Mouse (Mus musculus): ENCODE data around the gene Dok1. TPM values are rescaled to one million over a fixed set of nuclear protein-coding genes. Genes with fewer than 3 reads are reported as not detected.

The Dok1 gene
- polyA plus RNA-seq (2015; fragmentation: Illumina TruSeq; extraction: RNeasy Lipid Tissue Mini Kit (QIAGEN cat#74804); ENCODE audit: insufficient read depth, low replicate concordance), result 13.5 TPM

GRCm38 (mm10) chr6:83033249-83034185, at the start of gene Dok1, which contains the start of gene Loxl3:
Gene Dok1 (minus strand): TSS chr6:83033471.
Gene Loxl3 (plus strand): TSS chr6:83034173.

GRCm38 (mm10) chr6:83077630-83078323, 44.5 kb upstream of the Dok1 start, which contains the start of gene Pcgf1:
Gene Pcgf1 (plus strand): TSS chr6:83077869.

GRCm38 (mm10) chr6:83070247-83070310, 36.8 kb upstream of the Dok1 start, which contains the start of gene Tlx2:
Gene Tlx2 (minus strand): TSS chr6:83070293.

GRCm38 (mm10) chr6:83057790-83058189, 24.5 kb upstream of the Dok1 start, which contains the start of gene Dqx1:
Gene Dqx1 (plus strand): TSS chr6:83057844.

GRCm38 (mm10) chr6:83054871-83055431, 21.7 kb upstream of the Dok1 start, which contains the start of gene Htra2:
Gene Htra2 (minus strand): TSS chr6:83055273.

GRCm38 (mm10) chr6:83054074-83054851, 21.0 kb upstream of the Dok1 start, which contains the start of gene Aup1:
Gene Aup1 (plus strand): TSS chr6:83054521.

Other genes starting within 250 kb of the Dok1 start
- gene Sema4f, start 93.7 kb downstream of the Dok1 start, polyA plus RNA-seq (2015; fragmentation: Illumina TruSeq; extraction: RNeasy Lipid Tissue Mini Kit (QIAGEN cat#74804); ENCODE audit: insufficient read depth, low replicate concordance), result 2.3 TPM
- gene M1ap, start 86.6 kb downstream of the Dok1 start, polyA plus RNA-seq (2015; fragmentation: Illumina TruSeq; extraction: RNeasy Lipid Tissue Mini Kit (QIAGEN cat#74804); ENCODE audit: insufficient read depth, low replicate concordance), result 0.52 TPM
- 6.8 TPM for gene Loxl3, start 702 bp upstream of the Dok1 start, polyA plus RNA-seq (2015; fragmentation: Illumina TruSeq; extraction: RNeasy Lipid Tissue Mini Kit (QIAGEN cat#74804); ENCODE audit: insufficient read depth, low replicate concordance)
- gene Aup1, start 21.1 kb upstream of the Dok1 start, polyA plus RNA-seq (2015; fragmentation: Illumina TruSeq; extraction: RNeasy Lipid Tissue Mini Kit (QIAGEN cat#74804); ENCODE audit: insufficient read depth, low replicate concordance), result 155 TPM
- gene Htra2, start 21.8 kb upstream of the Dok1 start, polyA plus RNA-seq (2015; fragmentation: Illumina TruSeq; extraction: RNeasy Lipid Tissue Mini Kit (QIAGEN cat#74804); ENCODE audit: insufficient read depth, low replicate concordance), result 58.4 TPM
- gene Dqx1, start 24.4 kb upstream of the Dok1 start, polyA plus RNA-seq (2015; fragmentation: Illumina TruSeq; extraction: RNeasy Lipid Tissue Mini Kit (QIAGEN cat#74804); ENCODE audit: insufficient read depth, low replicate concordance), result 3.4 TPM
- gene Tlx2, start 36.8 kb upstream of the Dok1 start, polyA plus RNA-seq (2015; fragmentation: Illumina TruSeq; extraction: RNeasy Lipid Tissue Mini Kit (QIAGEN cat#74804); ENCODE audit: insufficient read depth, low replicate concordance), result not detected
- gene Pcgf1, start 44.4 kb upstream of the Dok1 start, polyA plus RNA-seq (2015; fragmentation: Illumina TruSeq; extraction: RNeasy Lipid Tissue Mini Kit (QIAGEN cat#74804); ENCODE audit: insufficient read depth, low replicate concordance), result 20.7 TPM
- not detected for gene Lbx2, start 52.9 kb upstream of the Dok1 start, polyA plus RNA-seq (2015; fragmentation: Illumina TruSeq; extraction: RNeasy Lipid Tissue Mini Kit (QIAGEN cat#74804); ENCODE audit: insufficient read depth, low replicate concordance)
- 0.48 TPM for gene Ccdc142, start 68.1 kb upstream of the Dok1 start, polyA plus RNA-seq (2015; fragmentation: Illumina TruSeq; extraction: RNeasy Lipid Tissue Mini Kit (QIAGEN cat#74804); ENCODE audit: insufficient read depth, low replicate concordance)
- gene Gm42688, start 68.1 kb upstream of the Dok1 start, polyA plus RNA-seq (2015; fragmentation: Illumina TruSeq; extraction: RNeasy Lipid Tissue Mini Kit (QIAGEN cat#74804); ENCODE audit: insufficient read depth, low replicate concordance), result 4.8 TPM
- 19.2 TPM for gene Mrpl53, start 75.6 kb upstream of the Dok1 start, polyA plus RNA-seq (2015; fragmentation: Illumina TruSeq; extraction: RNeasy Lipid Tissue Mini Kit (QIAGEN cat#74804); ENCODE audit: insufficient read depth, low replicate concordance)
- gene Mogs, start 82.0 kb upstream of the Dok1 start, polyA plus RNA-seq (2015; fragmentation: Illumina TruSeq; extraction: RNeasy Lipid Tissue Mini Kit (QIAGEN cat#74804); ENCODE audit: insufficient read depth, low replicate concordance), result 22.9 TPM
- 27.1 TPM for gene Wbp1, start 88.1 kb upstream of the Dok1 start, polyA plus RNA-seq (2015; fragmentation: Illumina TruSeq; extraction: RNeasy Lipid Tissue Mini Kit (QIAGEN cat#74804); ENCODE audit: insufficient read depth, low replicate concordance)
- 7.5 TPM for gene Ino80b, start 92.0 kb upstream of the Dok1 start, polyA plus RNA-seq (2015; fragmentation: Illumina TruSeq; extraction: RNeasy Lipid Tissue Mini Kit (QIAGEN cat#74804); ENCODE audit: insufficient read depth, low replicate concordance)
- 0.52 TPM for gene Rtkn, start 102.0 kb upstream of the Dok1 start, polyA plus RNA-seq (2015; fragmentation: Illumina TruSeq; extraction: RNeasy Lipid Tissue Mini Kit (QIAGEN cat#74804); ENCODE audit: insufficient read depth, low replicate concordance)
- gene Wdr54, start 122.9 kb upstream of the Dok1 start, polyA plus RNA-seq (2015; fragmentation: Illumina TruSeq; extraction: RNeasy Lipid Tissue Mini Kit (QIAGEN cat#74804); ENCODE audit: insufficient read depth, low replicate concordance), result 0.14 TPM
- gene 1700003E16Rik, start 122.9 kb upstream of the Dok1 start, polyA plus RNA-seq (2015; fragmentation: Illumina TruSeq; extraction: RNeasy Lipid Tissue Mini Kit (QIAGEN cat#74804); ENCODE audit: insufficient read depth, low replicate concordance), result not detected
- 39.1 TPM for gene Dctn1, start 132.4 kb upstream of the Dok1 start, polyA plus RNA-seq (2015; fragmentation: Illumina TruSeq; extraction: RNeasy Lipid Tissue Mini Kit (QIAGEN cat#74804); ENCODE audit: insufficient read depth, low replicate concordance)
- not detected for gene Slc4a5, start 186.4 kb upstream of the Dok1 start, polyA plus RNA-seq (2015; fragmentation: Illumina TruSeq; extraction: RNeasy Lipid Tissue Mini Kit (QIAGEN cat#74804); ENCODE audit: insufficient read depth, low replicate concordance)

Data from spleen, adult 10 weeks (tissue).